8 mouse cellular contexts compared by ENCODE assay signal in genomic region chr3:63295237-63295636, GRCm38 (mm10). TPM values are rescaled to one million over a fixed set of nuclear protein-coding genes. Genes with fewer than 3 reads are reported as not detected.
DNase-seq lines count a peak whose midpoint lies in the region; ATAC-seq lines count a peak whose summit lies in the region.

No protein-coding gene starts in this region.

- H3K4me2 ChIP-seq in heart, embryonic 14.5 days (ENCODE audit: low read length) = peak overlapping the region; percentile 98
- peak overlapping the region; percentile 91 for H3K4me2 ChIP-seq in kidney, embryonic 16.5 days (replicated peaks; ENCODE audit: low read depth, low read length)

- peak overlapping the region; percentile 74 for H3K9ac ChIP-seq in heart, embryonic 14.5 days (ENCODE audit: low read length)
- peak overlapping the region; percentile 81 for H3K9ac ChIP-seq in kidney, embryonic 16.5 days (replicated peaks; ENCODE audit: low read length)

- peak; percentile 6 to 16 for DNase-seq in layer of hippocampus, postnatal 36 days
- DNase-seq in layer of hippocampus, adult 9-10 months (ENCODE audit: low spot score) = no peak
- DNase-seq in embryo, embryonic 11.5 days (ENCODE audit: low read depth, low spot score) = peak; percentile 44
- DNase-seq in lung, postnatal 10 days = peak; percentile 55
- DNase-seq in right cerebral cortex, postnatal 25 days = peak; percentile 33
- DNase-seq in spleen, adult 12 weeks (ENCODE audit: low spot score) = no peak

- H3K9me3 ChIP-seq in heart, embryonic 14.5 days (ENCODE audit: control insufficient read depth, low read length) = no peaks in the 10 kb centered on the region
- no peaks in the 10 kb centered on the region for H3K9me3 ChIP-seq in kidney, embryonic 16.5 days (ENCODE audit: low read length)

- no peaks in the 10 kb centered on the region for H3K27me3 ChIP-seq in heart, embryonic 14.5 days (ENCODE audit: control insufficient read depth, insufficient read depth, low read length)
- no peaks in the 10 kb centered on the region; the same call in 1 of the 2 replicates for H3K27me3 ChIP-seq in kidney, embryonic 16.5 days (ENCODE audit: insufficient read depth, low read length)

- 0% methylated on average over 21 of the region's 21 CpGs for WGBS in heart, embryonic 14.5 days
- under 1% methylated on average over 20 of the region's 21 CpGs for WGBS in kidney, embryonic 16.5 days

- H3K36me3 ChIP-seq in heart, embryonic 14.5 days (ENCODE audit: control insufficient read depth, insufficient read depth, low read length) = no peaks in the 10 kb centered on the region
- no peaks in the 10 kb centered on the region for H3K36me3 ChIP-seq in kidney, embryonic 16.5 days (ENCODE audit: insufficient read depth, low read length)

- H3K4me3 ChIP-seq in heart, embryonic 14.5 days (ENCODE audit: control insufficient read depth in 1 of 2, insufficient read depth in 1 of 2, low read depth in 1 of 2, low read length in 2 of 2) = peak overlapping the region; percentile 61 to 83
- peak overlapping the region; percentile 62 for H3K4me3 ChIP-seq in kidney, embryonic 16.5 days (ENCODE audit: low read length)

- H3K27ac ChIP-seq in heart, embryonic 14.5 days (replicated peaks in 1 of 2; ENCODE audit: control insufficient read depth in 1 of 2, insufficient read depth in 1 of 2, low read depth in 2 of 2, low read length in 2 of 2) = peak overlapping the region; percentile 20 to 70
- H3K27ac ChIP-seq in kidney, embryonic 16.5 days (ENCODE audit: low read length) = peak overlapping the region; percentile 91

- ATAC-seq in heart, embryonic 14.5 days (ENCODE audit: insufficient number of reproducible peaks, insufficient read depth, low FRiP score, low read depth) = peak; percentile 77
- peak; percentile 91 for ATAC-seq in kidney, embryonic 16.5 days (ENCODE audit: low FRiP score, low TSS enrichment)

- H3K4me1 ChIP-seq in heart, embryonic 14.5 days (ENCODE audit: control insufficient read depth in 2 of 2, insufficient read depth in 2 of 2, low read length in 2 of 2) = peaks cover 2 to 9% of the 10 kb centered on the region in 2 experiments; a peak in 3 of 4 replicates
- no peaks in the 10 kb centered on the region for H3K4me1 ChIP-seq in kidney, embryonic 16.5 days (ENCODE audit: insufficient read depth, low read length)

RNA-seq across cellular contexts. Expression of gene Mme, which starts 53.9 kb away (rescaled TPM):
- 1 to 10 TPM; 5.4 to 7.9 TPM for total RNA-seq in layer of hippocampus, postnatal 36 days (2021)
- 6.1 and 6.5 TPM in 2 replicates for polyA plus RNA-seq in heart, embryonic 14.5 days (2014; fragmentation: Nextera tagmentation; extraction: Ambion mirVana)
- 38.2 and 42.0 TPM in 2 replicates for polyA plus RNA-seq in kidney, embryonic 16.5 days (2015; fragmentation: Nextera tagmentation; extraction: Ambion mirVana)

Comparison
In these comparisons a context has a peak if more than half of its experiments do, and no peak if none do; other contexts are left out.
1. DNase-seq: peak in layer of hippocampus, postnatal 36 days (2 of 2), embryo, embryonic 11.5 days (single experiment), lung, postnatal 10 days (single experiment) and right cerebral cortex, postnatal 25 days (single experiment); none in layer of hippocampus, adult 9-10 months (single experiment) and spleen, adult 12 weeks (single experiment).